Mouse (Mus musculus): ENCODE results near the gene Myh7b. TPM values are rescaled to one million over a fixed set of nuclear protein-coding genes. Genes with fewer than 3 reads are reported as not detected.

Myh7b gene
- polyA plus RNA-seq, 1 experiment from 2014 or later: 0.75 TPM

DNA sequence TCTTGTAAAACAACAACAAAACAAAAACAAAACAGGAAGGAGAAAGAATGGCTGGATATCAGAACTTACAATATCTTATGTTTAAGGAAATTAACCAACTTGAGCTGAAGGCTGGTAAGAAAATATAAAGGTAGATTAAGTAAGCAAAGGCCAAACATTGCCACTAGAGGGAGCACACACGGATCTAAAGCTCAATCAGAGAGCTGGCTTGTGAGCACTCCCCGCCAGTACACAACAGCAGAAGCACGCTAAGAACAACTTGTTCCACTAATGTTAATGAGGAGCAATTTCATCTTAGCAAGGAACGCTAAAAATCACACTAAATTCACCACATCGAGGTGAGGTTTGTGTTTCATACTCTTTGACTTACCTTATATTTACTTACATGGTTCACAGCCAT lies 52.1 kb downstream of the Myh7b start:
- no peaks in the 10 kb centered on the region for H3K27me3 ChIP-seq (ENCODE audit: control insufficient read depth, insufficient read depth, low read depth, low read length)
- H3K4me2 ChIP-seq (ENCODE audit: low read depth, low read length): no peak overlapping the region
- ATAC-seq (ENCODE audit: low read depth): no peak
- H3K27ac ChIP-seq (ENCODE audit: low read length): no peak overlapping the region
- H3K4me1 ChIP-seq (replicated peaks; ENCODE audit: control insufficient read depth, insufficient read depth, low read length): no peaks in the 10 kb centered on the region
- H3K9ac ChIP-seq (ENCODE audit: low read length): no peak overlapping the region
- H3K36me3 ChIP-seq (ENCODE audit: control insufficient read depth, insufficient read depth, low read length): peaks cover 46% of the 10 kb centered on the region
- no peak overlapping the region for H3K4me3 ChIP-seq (ENCODE audit: low read length)
- no peaks in the 10 kb centered on the region for H3K9me3 ChIP-seq (ENCODE audit: control insufficient read depth, low read length)
- 24% methylated on average over 5 of the region's 5 CpGs for WGBS

DNA sequence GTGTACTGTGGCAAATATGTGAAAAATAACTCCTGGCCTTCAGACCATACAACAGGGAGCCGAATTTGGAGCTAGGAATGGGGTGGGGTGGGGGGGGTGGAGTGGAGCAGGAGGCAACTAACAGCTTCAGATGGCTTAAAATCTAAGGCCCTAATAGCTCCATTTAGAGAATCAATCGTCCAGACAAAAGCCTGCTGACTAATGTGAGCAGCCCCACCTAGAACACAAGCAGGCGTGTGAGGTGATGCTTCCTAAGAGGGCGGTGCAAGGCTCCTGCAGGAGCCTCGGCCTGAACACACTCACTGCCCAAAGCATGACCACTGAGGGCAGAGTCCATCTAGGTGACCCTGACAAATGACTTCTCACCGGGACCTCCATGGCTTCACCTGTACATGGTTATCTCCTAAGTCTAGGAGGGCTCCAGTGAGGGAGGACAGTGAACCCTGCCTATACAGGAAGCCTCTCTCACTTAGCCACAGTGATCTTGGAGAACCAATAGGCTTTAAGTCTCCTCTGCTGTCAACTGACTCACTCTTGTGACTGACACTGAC lies 53.0 kb downstream of the Myh7b start:
- Histone ChIP-seq H3K4me1 (replicated peaks; ENCODE audit: control insufficient read depth, insufficient read depth, low read length) (no peaks in the 10 kb centered on the region), H3K27ac (ENCODE audit: low read length) (no peak overlapping the region), H3K9ac (ENCODE audit: low read length) (no peak overlapping the region), H3K27me3 (ENCODE audit: control insufficient read depth, insufficient read depth, low read depth, low read length) (no peaks in the 10 kb centered on the region), H3K36me3 (ENCODE audit: control insufficient read depth, insufficient read depth, low read length) (peaks cover 47% of the 10 kb centered on the region), H3K9me3 (ENCODE audit: control insufficient read depth, low read length) (no peaks in the 10 kb centered on the region), H3K4me3 (ENCODE audit: low read length) (no peak overlapping the region), H3K4me2 (ENCODE audit: low read depth, low read length) (no peak overlapping the region)
- 83% methylated on average over 6 of the region's 6 CpGs for WGBS
- ATAC-seq (ENCODE audit: low read depth): no peak

DNA sequence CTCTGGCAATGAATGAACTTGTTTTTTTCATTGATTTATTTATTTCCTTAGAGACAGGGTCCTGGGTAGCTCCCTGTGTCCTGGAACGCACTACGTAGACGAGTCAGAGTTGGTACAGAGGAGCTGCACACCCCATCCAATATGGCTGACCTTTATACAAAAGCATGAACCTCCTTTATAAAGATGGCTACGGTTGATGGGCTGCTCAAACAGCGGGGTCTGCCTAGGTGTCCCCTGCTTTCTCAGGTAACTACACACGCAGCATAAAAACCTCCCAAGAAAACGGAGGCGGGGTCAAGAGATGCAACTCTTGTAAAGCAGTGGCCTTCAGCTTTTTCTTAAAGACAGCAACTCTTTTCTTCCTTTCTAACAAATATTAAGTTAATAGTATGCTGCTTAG lies 56.9 kb downstream of the Myh7b start:
- 96% methylated on average over 8 of the region's 8 CpGs for WGBS
- peaks cover 35% of the 10 kb centered on the region for H3K36me3 ChIP-seq (ENCODE audit: control insufficient read depth, insufficient read depth, low read length)
- no peak overlapping the region for H3K27ac ChIP-seq (ENCODE audit: low read length)

DNA sequence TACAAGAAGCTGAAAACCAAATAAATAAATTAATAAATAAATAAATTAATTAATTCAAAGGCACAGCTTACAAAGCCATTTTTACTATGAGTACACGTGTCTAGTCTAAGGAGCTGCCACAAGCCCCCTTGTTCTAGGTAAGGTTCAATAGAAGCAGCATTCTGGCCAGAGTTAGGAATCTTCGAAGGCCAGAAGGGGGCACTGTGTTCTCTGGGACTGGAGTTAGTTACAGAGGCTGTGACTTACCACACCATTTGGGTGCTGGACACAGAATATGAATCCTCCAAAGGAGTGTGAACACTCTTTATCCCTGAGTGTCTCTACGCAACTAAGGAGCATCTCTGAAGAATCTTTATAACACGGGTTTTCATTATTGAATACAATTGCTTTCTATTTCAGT lies 57.4 kb downstream of the Myh7b start:
- H3K4me3 ChIP-seq (ENCODE audit: low read length): no peak overlapping the region
- H3K27me3 ChIP-seq (ENCODE audit: control insufficient read depth, insufficient read depth, low read depth, low read length): no peaks in the 10 kb centered on the region
- H3K9me3 ChIP-seq (ENCODE audit: control insufficient read depth, low read length): no peaks in the 10 kb centered on the region
- no peak overlapping the region for H3K4me2 ChIP-seq (ENCODE audit: low read depth, low read length)
- WGBS: 81% methylated on average over 4 of the region's 4 CpGs
- H3K36me3 ChIP-seq (ENCODE audit: control insufficient read depth, insufficient read depth, low read length): peaks cover 31% of the 10 kb centered on the region
- H3K27ac ChIP-seq (ENCODE audit: low read length): no peak overlapping the region
- H3K4me1 ChIP-seq (replicated peaks; ENCODE audit: control insufficient read depth, insufficient read depth, low read length): no peaks in the 10 kb centered on the region
- ATAC-seq (ENCODE audit: low read depth): no peak
- no peak overlapping the region for H3K9ac ChIP-seq (ENCODE audit: low read length)

More for the DNA sequence above, 56.9 kb downstream of the Myh7b start:
- H3K4me3 ChIP-seq (ENCODE audit: low read length): no peak overlapping the region
- H3K4me2 ChIP-seq (ENCODE audit: low read depth, low read length): no peak overlapping the region
- no peaks in the 10 kb centered on the region for H3K9me3 ChIP-seq (ENCODE audit: control insufficient read depth, low read length)
- ATAC-seq (ENCODE audit: low read depth): no peak
- H3K27me3 ChIP-seq (ENCODE audit: control insufficient read depth, insufficient read depth, low read depth, low read length): no peaks in the 10 kb centered on the region
- H3K9ac ChIP-seq (ENCODE audit: low read length): no peak overlapping the region
- no peaks in the 10 kb centered on the region for H3K4me1 ChIP-seq (replicated peaks; ENCODE audit: control insufficient read depth, insufficient read depth, low read length)

DNA sequence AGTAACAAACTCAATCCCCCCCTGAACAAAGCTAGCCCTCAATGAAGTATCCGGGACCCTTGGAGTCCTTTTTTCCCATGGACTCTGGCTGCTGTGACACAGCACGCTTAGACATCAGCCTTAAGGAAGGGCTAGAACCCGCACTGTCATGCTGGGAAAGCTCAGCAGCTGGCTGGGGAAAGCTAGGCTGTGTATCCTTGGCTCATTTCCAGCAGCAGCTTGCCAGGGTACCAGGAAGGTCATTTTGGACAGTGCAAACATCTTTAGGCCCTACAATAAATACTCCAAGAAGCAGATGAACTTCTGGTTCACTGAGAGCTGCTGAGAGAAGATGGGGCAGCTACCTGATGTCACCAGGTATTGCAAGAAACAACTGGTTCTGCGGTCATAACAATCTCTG lies 60.2 kb downstream of the Myh7b start:
- H3K9ac ChIP-seq (ENCODE audit: low read length): no peak overlapping the region
- H3K4me2 ChIP-seq (ENCODE audit: low read depth, low read length): no peak overlapping the region
- no peaks in the 10 kb centered on the region for H3K27me3 ChIP-seq (ENCODE audit: control insufficient read depth, insufficient read depth, low read depth, low read length)
- no peak overlapping the region for H3K27ac ChIP-seq (ENCODE audit: low read length)
- no peak for ATAC-seq (ENCODE audit: low read depth)
- WGBS: 72% methylated on average over 4 of the region's 4 CpGs
- no peaks in the 10 kb centered on the region for H3K9me3 ChIP-seq (ENCODE audit: control insufficient read depth, low read length)
- no peaks in the 10 kb centered on the region for H3K4me1 ChIP-seq (replicated peaks; ENCODE audit: control insufficient read depth, insufficient read depth, low read length)
- no peak overlapping the region for H3K4me3 ChIP-seq (ENCODE audit: low read length)
- peaks cover 13% of the 10 kb centered on the region for H3K36me3 ChIP-seq (ENCODE audit: control insufficient read depth, insufficient read depth, low read length)

DNA sequence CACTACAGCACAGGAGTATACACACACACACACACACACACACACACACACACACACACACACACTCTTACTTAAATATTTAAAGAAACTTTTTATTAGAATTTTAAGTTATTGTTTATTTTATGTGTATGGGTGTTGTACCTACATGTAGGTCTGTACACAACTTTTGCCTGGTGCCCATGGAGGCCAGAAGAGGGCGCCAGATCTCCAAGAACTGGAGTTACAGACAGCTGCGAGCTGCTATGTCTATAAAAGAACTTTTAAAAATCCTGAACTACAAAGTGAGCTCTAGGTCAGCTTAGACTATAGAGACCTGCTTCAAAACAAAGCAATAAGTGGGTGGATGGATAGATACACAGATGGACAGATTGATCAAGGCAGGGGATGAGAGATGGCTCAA lies 62.5 kb downstream of the Myh7b start:
- Histone ChIP-seq H3K27me3 (ENCODE audit: control insufficient read depth, insufficient read depth, low read depth, low read length) (no peaks in the 10 kb centered on the region), H3K9ac (ENCODE audit: low read length) (no peak overlapping the region), H3K4me1 (replicated peaks; ENCODE audit: control insufficient read depth, insufficient read depth, low read length) (no peaks in the 10 kb centered on the region), H3K27ac (ENCODE audit: low read length) (no peak overlapping the region), H3K4me2 (ENCODE audit: low read depth, low read length) (no peak overlapping the region), H3K9me3 (ENCODE audit: control insufficient read depth, low read length) (no peaks in the 10 kb centered on the region), H3K4me3 (ENCODE audit: low read length) (no peak overlapping the region), H3K36me3 (ENCODE audit: control insufficient read depth, insufficient read depth, low read length) (peaks cover 5% of the 10 kb centered on the region; the same call in 1 of the 2 replicates)
- 21% methylated on average over 2 of the region's 2 CpGs for WGBS
- no peak; the same call in 1 of the 2 replicates for ATAC-seq (ENCODE audit: low read depth)

DNA sequence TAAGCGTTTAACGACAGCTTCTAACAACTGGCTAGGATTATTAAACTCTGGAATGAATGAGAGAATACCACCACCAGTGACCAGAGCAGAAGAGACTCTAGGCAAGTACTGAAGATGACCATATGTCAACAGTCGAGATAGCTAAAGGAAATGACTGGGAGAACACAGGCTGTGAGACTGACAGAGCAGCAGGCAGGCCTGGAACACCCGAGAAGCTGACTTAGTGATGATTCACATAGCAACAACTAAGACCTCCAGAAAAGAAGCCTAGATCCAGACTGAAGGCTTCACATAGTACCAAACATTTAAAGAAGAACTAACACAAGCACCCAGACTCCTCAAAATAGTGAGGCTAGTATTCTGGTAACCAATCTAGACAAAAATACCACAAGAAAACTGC lies 64.1 kb downstream of the Myh7b start:
- H3K9ac ChIP-seq (ENCODE audit: low read length): no peak overlapping the region
- 56% methylated on average over 4 of the region's 4 CpGs for WGBS
- H3K27ac ChIP-seq (ENCODE audit: low read length): no peak overlapping the region

DNA sequence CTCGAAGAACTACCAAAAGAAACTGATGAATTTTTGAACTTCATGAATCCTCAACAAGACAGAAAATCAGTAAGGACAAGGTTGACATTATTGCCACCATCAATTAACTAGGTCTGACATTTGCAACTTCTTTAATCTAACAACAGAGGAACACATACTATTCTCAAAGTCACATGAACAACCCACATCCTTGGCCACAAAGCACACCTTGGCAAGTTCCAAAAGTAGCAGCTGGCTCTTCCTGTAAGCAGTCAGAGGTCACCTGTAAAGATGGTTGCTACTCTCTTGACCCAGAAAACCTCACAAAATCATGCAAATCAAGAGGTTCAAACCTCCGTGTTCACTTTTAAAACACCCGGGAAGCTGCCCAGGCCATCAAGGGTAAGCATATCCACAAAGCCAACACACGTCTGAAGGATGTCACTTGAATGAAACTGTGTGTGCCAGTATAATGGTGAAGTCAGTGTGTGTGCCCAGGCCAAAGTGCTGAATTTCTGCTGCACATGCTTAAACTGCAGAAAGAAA lies 68.6 kb downstream of the Myh7b start:
- Histone ChIP-seq H3K9ac (ENCODE audit: low read length) (no peak overlapping the region), H3K36me3 (ENCODE audit: control insufficient read depth, insufficient read depth, low read length) (no peaks in the 10 kb centered on the region), H3K27me3 (ENCODE audit: control insufficient read depth, insufficient read depth, low read depth, low read length) (no peaks in the 10 kb centered on the region), H3K9me3 (ENCODE audit: control insufficient read depth, low read length) (no peaks in the 10 kb centered on the region), H3K27ac (ENCODE audit: low read length) (no peak overlapping the region), H3K4me2 (ENCODE audit: low read depth, low read length) (no peak overlapping the region), H3K4me1 (replicated peaks; ENCODE audit: control insufficient read depth, insufficient read depth, low read length) (no peaks in the 10 kb centered on the region), H3K4me3 (ENCODE audit: low read length) (no peak overlapping the region)
- ATAC-seq (ENCODE audit: low read depth): no peak
- WGBS: 84% methylated on average over 4 of the region's 4 CpGs

More for the DNA sequence above, 64.1 kb downstream of the Myh7b start:
- Histone ChIP-seq H3K36me3 (ENCODE audit: control insufficient read depth, insufficient read depth, low read length) (peaks cover 5% of the 10 kb centered on the region; the same call in 1 of the 2 replicates), H3K9me3 (ENCODE audit: control insufficient read depth, low read length) (no peaks in the 10 kb centered on the region), H3K4me2 (ENCODE audit: low read depth, low read length) (no peak overlapping the region), H3K4me1 (replicated peaks; ENCODE audit: control insufficient read depth, insufficient read depth, low read length) (no peaks in the 10 kb centered on the region), H3K4me3 (ENCODE audit: low read length) (no peak overlapping the region), H3K27me3 (ENCODE audit: control insufficient read depth, insufficient read depth, low read depth, low read length) (no peaks in the 10 kb centered on the region)
- no peak for ATAC-seq (ENCODE audit: low read depth)

DNA sequence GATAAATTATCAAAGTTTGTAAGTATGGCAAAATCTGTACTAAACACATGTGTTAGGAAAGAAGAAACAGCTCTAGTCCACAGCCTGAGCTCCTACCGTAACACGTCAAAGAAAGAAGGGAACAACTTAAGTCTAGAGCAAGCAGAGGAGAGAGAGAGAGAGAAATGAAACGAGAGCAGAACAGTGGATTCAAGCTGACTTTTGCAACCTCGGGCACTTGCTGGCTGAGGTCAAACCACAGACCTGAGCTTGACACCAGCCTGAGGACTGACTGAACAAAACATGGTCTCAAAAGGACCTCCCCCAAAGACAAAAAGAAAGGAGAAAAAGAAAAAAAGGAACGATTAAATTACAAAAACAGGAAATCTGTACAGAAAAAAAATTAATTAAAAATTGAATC lies 69.6 kb downstream of the Myh7b start:
- ATAC-seq (ENCODE audit: low read depth): no peak
- Histone ChIP-seq H3K36me3 (ENCODE audit: control insufficient read depth, insufficient read depth, low read length) (no peaks in the 10 kb centered on the region), H3K4me2 (ENCODE audit: low read depth, low read length) (no peak overlapping the region), H3K4me1 (replicated peaks; ENCODE audit: control insufficient read depth, insufficient read depth, low read length) (no peaks in the 10 kb centered on the region), H3K4me3 (ENCODE audit: low read length) (no peak overlapping the region), H3K27ac (ENCODE audit: low read length) (no peak overlapping the region), H3K9ac (ENCODE audit: low read length) (no peak overlapping the region), H3K9me3 (ENCODE audit: control insufficient read depth, low read length) (no peaks in the 10 kb centered on the region), H3K27me3 (ENCODE audit: control insufficient read depth, insufficient read depth, low read depth, low read length) (no peaks in the 10 kb centered on the region)
- WGBS: 58% methylated on average over 5 of the region's 5 CpGs

DNA sequence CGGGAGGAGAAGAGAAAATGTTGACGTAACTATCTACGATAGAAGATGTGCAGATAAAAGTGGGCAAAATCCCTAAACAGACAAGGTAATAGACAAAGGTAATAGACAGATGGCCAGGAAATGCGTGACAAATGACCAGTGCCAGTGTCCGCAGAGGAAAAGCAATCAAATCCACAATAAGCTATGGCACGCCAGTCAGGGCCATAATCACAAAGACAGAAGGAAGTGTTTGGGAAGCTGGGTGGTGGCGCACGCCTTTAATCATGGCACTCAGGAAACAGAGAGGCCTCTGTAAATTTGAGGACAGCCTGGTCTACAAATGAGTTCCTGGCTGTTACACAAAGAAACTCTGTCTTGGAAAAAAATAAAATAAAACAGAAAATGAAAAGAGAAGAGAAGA lies 70.2 kb downstream of the Myh7b start:
- Histone ChIP-seq H3K36me3 (ENCODE audit: control insufficient read depth, insufficient read depth, low read length) (no peaks in the 10 kb centered on the region), H3K4me1 (replicated peaks; ENCODE audit: control insufficient read depth, insufficient read depth, low read length) (no peaks in the 10 kb centered on the region), H3K9me3 (ENCODE audit: control insufficient read depth, low read length) (no peaks in the 10 kb centered on the region)

More for the DNA sequence above, 70.2 kb downstream of the Myh7b start:
- no peak overlapping the region for H3K4me2 ChIP-seq (ENCODE audit: low read depth, low read length)
- ATAC-seq (ENCODE audit: low read depth): no peak
- no peak overlapping the region for H3K27ac ChIP-seq (ENCODE audit: low read length)
- no peak overlapping the region for H3K4me3 ChIP-seq (ENCODE audit: low read length)
- H3K9ac ChIP-seq (ENCODE audit: low read length): no peak overlapping the region
- WGBS: 62% methylated on average over 8 of the region's 8 CpGs
- H3K27me3 ChIP-seq (ENCODE audit: control insufficient read depth, insufficient read depth, low read depth, low read length): no peaks in the 10 kb centered on the region
